Mouse (Mus musculus): ENCODE results near the gene March10. TPM values are rescaled to one million over a fixed set of nuclear protein-coding genes. Genes with fewer than 3 reads are reported as not detected.

The March10 gene
- 0.42 and 0.56 TPM in 2 replicates for polyA plus RNA-seq (2015; fragmentation: Nextera tagmentation; extraction: Ambion mirVana)

- peak within 1 kb of the TSS; percentile 44 for H3K4me3 ChIP-seq
- no peaks in the 10 kb centered on the region for H3K9me3 ChIP-seq
- ATAC-seq (ENCODE audit: low FRiP score) = peak; percentile 88
- WGBS = under 1% methylated on average over 35 of the region's 35 CpGs
- H3K4me2 ChIP-seq = peak within 1 kb of the TSS; percentile 69
- peak within 1 kb of the TSS; percentile 87 for H3K27ac ChIP-seq
- H3K27me3 ChIP-seq = no peaks in the 10 kb centered on the region
- H3K9ac ChIP-seq = peak within 1 kb of the TSS; percentile 69
- H3K36me3 ChIP-seq = no peaks in the 10 kb centered on the region
- H3K4me1 ChIP-seq (replicated peaks) = peaks cover 16% of the 10 kb centered on the region
Observed at GRCm38 (mm10) chr11:105456497-105456907, at the start of gene March10. Gene March10 (minus strand): TSS chr11:105456735.

- H3K27me3 ChIP-seq = 0 out of 2 replicates have a peak, but pooled peaks cover under 1% of the 10 kb centered on the region
- no peaks in the 10 kb centered on the region for H3K9me3 ChIP-seq
- H3K4me1 ChIP-seq (replicated peaks) = peaks cover 56% of the 10 kb centered on the region
- no peak overlapping the region for H3K4me3 ChIP-seq
- 76% methylated on average over 11 of the region's 11 CpGs for WGBS
- H3K36me3 ChIP-seq = no peaks in the 10 kb centered on the region
- no peak overlapping the region for H3K27ac ChIP-seq
- H3K4me2 ChIP-seq = no peak overlapping the region
- H3K9ac ChIP-seq = no peak overlapping the region
- no peak for ATAC-seq (ENCODE audit: low FRiP score)
Observed at GRCm38 (mm10) chr11:105506322-105506721, 49.8 kb upstream of the March10 start.

GRCm38 (mm10) chr11:105505038-105505437 lies 48.5 kb upstream of the March10 start:
- Histone ChIP-seq H3K4me2 (no peak overlapping the region), H3K9me3 (no peaks in the 10 kb centered on the region), H3K4me1 (replicated peaks) (peaks cover 52% of the 10 kb centered on the region), H3K27me3 (no peaks in the 10 kb centered on the region), H3K9ac (no peak overlapping the region), H3K4me3 (no peak overlapping the region), H3K36me3 (no peaks in the 10 kb centered on the region), H3K27ac (no peak overlapping the region)
- ATAC-seq (ENCODE audit: low FRiP score) = no peak
- 71% methylated on average over 3 of the region's 3 CpGs for WGBS

GRCm38 (mm10) chr11:105502311-105502710 lies 45.8 kb upstream of the March10 start:
- WGBS = 91% methylated on average over 4 of the region's 4 CpGs
- H3K27ac ChIP-seq = no peak overlapping the region
- no peaks in the 10 kb centered on the region for H3K36me3 ChIP-seq
- H3K4me1 ChIP-seq (replicated peaks) = peaks cover 35% of the 10 kb centered on the region
- no peak overlapping the region for H3K4me3 ChIP-seq
- H3K4me2 ChIP-seq = no peak overlapping the region
- no peaks in the 10 kb centered on the region for H3K27me3 ChIP-seq
- no peak for ATAC-seq (ENCODE audit: low FRiP score)
- H3K9me3 ChIP-seq = no peaks in the 10 kb centered on the region
- no peak overlapping the region for H3K9ac ChIP-seq

GRCm38 (mm10) chr11:105497505-105497904 lies 41.0 kb upstream of the March10 start:
- H3K4me2 ChIP-seq = no peak overlapping the region
- peaks cover 4% of the 10 kb centered on the region; the same call in 1 of the 2 replicates for H3K27me3 ChIP-seq
- WGBS = 76% methylated on average over 6 of the region's 6 CpGs
- H3K27ac ChIP-seq = no peak overlapping the region
- H3K9ac ChIP-seq = no peak overlapping the region
- H3K36me3 ChIP-seq = no peaks in the 10 kb centered on the region
- peaks cover 22% of the 10 kb centered on the region for H3K4me1 ChIP-seq (replicated peaks)
- no peak overlapping the region for H3K4me3 ChIP-seq
- H3K9me3 ChIP-seq = no peaks in the 10 kb centered on the region
- ATAC-seq (ENCODE audit: low FRiP score) = no peak

- 71% methylated on average over 7 of the region's 7 CpGs for WGBS
- no peak overlapping the region for H3K27ac ChIP-seq
- H3K9ac ChIP-seq = no peak overlapping the region
- peaks cover 4% of the 10 kb centered on the region; the same call in 1 of the 2 replicates for H3K27me3 ChIP-seq
- peaks cover 22% of the 10 kb centered on the region for H3K4me1 ChIP-seq (replicated peaks)
- no peak overlapping the region for H3K4me3 ChIP-seq
- H3K36me3 ChIP-seq = no peaks in the 10 kb centered on the region
- H3K9me3 ChIP-seq = no peaks in the 10 kb centered on the region
- no peak for ATAC-seq (ENCODE audit: low FRiP score)
- no peak overlapping the region for H3K4me2 ChIP-seq
Observed at GRCm38 (mm10) chr11:105496665-105497064, 40.1 kb upstream of the March10 start.

- 67% methylated on average over 18 of the region's 18 CpGs for WGBS
- H3K4me3 ChIP-seq = no peak overlapping the region
- no peak for ATAC-seq (ENCODE audit: low FRiP score)
- H3K4me1 ChIP-seq (replicated peaks) = peaks cover 22% of the 10 kb centered on the region
- H3K9ac ChIP-seq = no peak overlapping the region
- no peaks in the 10 kb centered on the region for H3K36me3 ChIP-seq
- no peak overlapping the region for H3K27ac ChIP-seq
- peaks cover 4% of the 10 kb centered on the region; the same call in 1 of the 2 replicates for H3K27me3 ChIP-seq
- no peak overlapping the region for H3K4me2 ChIP-seq
- no peaks in the 10 kb centered on the region for H3K9me3 ChIP-seq
Observed at GRCm38 (mm10) chr11:105495591-105496270, 39.2 kb upstream of the March10 start.

GRCm38 (mm10) chr11:105494786-105495369 lies 38.3 kb upstream of the March10 start:
- H3K27me3 ChIP-seq = peaks cover 4% of the 10 kb centered on the region; the same call in 1 of the 2 replicates
- no peaks in the 10 kb centered on the region for H3K9me3 ChIP-seq
- H3K4me1 ChIP-seq (replicated peaks) = peaks cover 22% of the 10 kb centered on the region
- WGBS = 93% methylated on average over 6 of the region's 6 CpGs
- no peak overlapping the region for H3K9ac ChIP-seq
- H3K4me3 ChIP-seq = no peak overlapping the region
- H3K27ac ChIP-seq = no peak overlapping the region
- ATAC-seq (ENCODE audit: low FRiP score) = no peak
- no peaks in the 10 kb centered on the region for H3K36me3 ChIP-seq
- H3K4me2 ChIP-seq = no peak overlapping the region

- ATAC-seq (ENCODE audit: low FRiP score) = no peak
- Histone ChIP-seq H3K36me3 (no peaks in the 10 kb centered on the region), H3K9ac (no peak overlapping the region), H3K27me3 (peaks cover 4% of the 10 kb centered on the region; the same call in 1 of the 2 replicates), H3K27ac (no peak overlapping the region), H3K4me3 (no peak overlapping the region), H3K4me2 (no peak overlapping the region), H3K4me1 (replicated peaks) (peaks cover 12% of the 10 kb centered on the region; the same call in 1 of the 2 replicates), H3K9me3 (no peaks in the 10 kb centered on the region)
- WGBS = 81% methylated on average over 4 of the region's 4 CpGs
Observed at GRCm38 (mm10) chr11:105492392-105492791, 35.9 kb upstream of the March10 start.

GRCm38 (mm10) chr11:105490971-105491370 lies 34.4 kb upstream of the March10 start:
- 79% methylated on average over 5 of the region's 5 CpGs for whole genome bisulfite sequencing
- Histone ChIP-seq H3K4me1 (replicated peaks) (peaks cover 7% of the 10 kb centered on the region; the same call in 1 of the 2 replicates), H3K4me2 (no peak overlapping the region), H3K4me3 (no peak overlapping the region), H3K9ac (no peak overlapping the region), H3K36me3 (no peaks in the 10 kb centered on the region), H3K9me3 (no peaks in the 10 kb centered on the region), H3K27ac (no peak overlapping the region), H3K27me3 (no peaks in the 10 kb centered on the region)
- no peak for ATAC-seq (ENCODE audit: low FRiP score)

- Histone ChIP-seq H3K9me3 (no peaks in the 10 kb centered on the region), H3K27ac (no peak overlapping the region), H3K4me1 (replicated peaks) (no peaks in the 10 kb centered on the region), H3K36me3 (no peaks in the 10 kb centered on the region), H3K27me3 (no peaks in the 10 kb centered on the region), H3K4me3 (no peak overlapping the region), H3K9ac (no peak overlapping the region), H3K4me2 (no peak overlapping the region)
- no peak for ATAC-seq (ENCODE audit: low FRiP score)
- 77% methylated on average over 6 of the region's 6 CpGs for WGBS
Observed at GRCm38 (mm10) chr11:105485412-105485811, 28.9 kb upstream of the March10 start.

- ATAC-seq (ENCODE audit: low FRiP score) = no peak
Observed at GRCm38 (mm10) chr11:105484993-105485392, 28.5 kb upstream of the March10 start.

More at GRCm38 (mm10) chr11:105484993-105485392, 28.5 kb upstream of the March10 start:
- Histone ChIP-seq H3K36me3 (no peaks in the 10 kb centered on the region), H3K27ac (no peak overlapping the region), H3K4me2 (no peak overlapping the region), H3K9ac (no peak overlapping the region), H3K27me3 (no peaks in the 10 kb centered on the region), H3K4me3 (no peak overlapping the region), H3K9me3 (no peaks in the 10 kb centered on the region), H3K4me1 (replicated peaks) (no peaks in the 10 kb centered on the region)
- WGBS = 84% methylated on average over 6 of the region's 6 CpGs
